Mouse (Mus musculus) E14TG2a.4 (cell line): ENCODE data around the gene Gm40460.

Experiments
- H3K27me3 ChIP-seq: 2 replicates; pipeline ENCODE4 v1.6.1; 2014; ENCODE audit warnings: low read length, control low read depth; ENCODE audit not compliant: insufficient read depth
- H3K36me3 ChIP-seq: 2 replicates; pipeline ENCODE4 v1.6.1; 2014; ENCODE audit warnings: low read length, control low read depth; ENCODE audit not compliant: insufficient read depth
- H3K4me1 ChIP-seq: replicated peaks from 2 replicates; pipeline ENCODE4 v1.6.1; 2014; ENCODE audit warnings: low read depth, low read length, control low read depth
- H3K4me3 ChIP-seq: replicated peaks from 2 replicates; pipeline ENCODE4 v1.5.1; 2014; ENCODE audit warnings: mild to moderate bottlenecking, low read length
- H3K9me3 ChIP-seq: 2 replicates; pipeline ENCODE4 v1.6.1; 2014; ENCODE audit warnings: low read length, control low read depth
- CTCF ChIP-seq: conservative IDR thresholded peaks from 2 replicates; pipeline ENCODE4 v1.5.1; 2014; ENCODE audit warnings: low read length
- POU5F1 ChIP-seq: IDR thresholded peaks from 2 replicates; pipeline ENCODE4 v1.6.1; 2014; ENCODE audit warnings: low read length, borderline replicate concordance

Gm40460 gene

GRCm38 (mm10) chr7:142198748-142199147, 42.1 kb downstream of the Gm40460 start:
- Histone ChIP-seq H3K4me3 (no peak overlapping the region), H3K27me3 (peaks cover 15% of the 10 kb centered on the region), H3K36me3 (no peaks in the 10 kb centered on the region), H3K4me1 (no peaks in the 10 kb centered on the region), H3K9me3 (peaks cover 17% of the 10 kb centered on the region)
- TF ChIP-seq POU5F1 (no peak), CTCF (no peak)
